Mouse (Mus musculus): ENCODE data around the gene Dcp1a. TPM values are rescaled to one million over a fixed set of nuclear protein-coding genes. Genes with fewer than 3 reads are reported as not detected.

The Dcp1a gene
- polyA plus RNA-seq, 1 experiment, result 7.7 TPM

GRCm38 (mm10) chr14:30548965-30549776 lies 69.8 kb downstream of the Dcp1a start:
- TF ChIP-seq MYOG (IDR thresholded peaks at IDR 0.05; ENCODE audit: control insufficient read depth, extremely low read depth, insufficient read length), result no peak
- peak; percentile 68 for TF ChIP-seq MAX (IDR thresholded peaks at IDR 0.05)
- Histone ChIP-seq H3K4me3 (ENCODE audit: insufficient read depth, poor library complexity, severe bottlenecking) (peak overlapping the region; percentile 69), H3K79me2 (ENCODE audit: control insufficient read depth, insufficient read depth) (peaks cover 52% of the 10 kb centered on the region), H3ac (ENCODE audit: control insufficient read depth, insufficient read length, low read depth) (peak overlapping the region; percentile 96), H3K79me3 (ENCODE audit: low read depth) (peaks cover 47% of the 10 kb centered on the region), H3K36me3 (ENCODE audit: control insufficient read depth, insufficient read depth) (peaks cover 22% of the 10 kb centered on the region), H3K27me3 (ENCODE audit: control insufficient read depth, insufficient read depth, insufficient read length) (no peaks in the 10 kb centered on the region)

- Histone ChIP-seq H3K36me3 (ENCODE audit: control insufficient read depth, insufficient read depth) (peaks cover 28% of the 10 kb centered on the region), H3K27me3 (ENCODE audit: control insufficient read depth, insufficient read depth, insufficient read length) (no peaks in the 10 kb centered on the region), H3K79me3 (ENCODE audit: low read depth) (peaks cover 53% of the 10 kb centered on the region), H3ac (ENCODE audit: control insufficient read depth, insufficient read length, low read depth) (peak overlapping the region; percentile 96), H3K4me3 (ENCODE audit: insufficient read depth, poor library complexity, severe bottlenecking) (peak overlapping the region; percentile 69), H3K79me2 (ENCODE audit: control insufficient read depth, insufficient read depth) (peaks cover 58% of the 10 kb centered on the region)
- TF ChIP-seq MYOG (IDR thresholded peaks at IDR 0.05; ENCODE audit: control insufficient read depth, extremely low read depth, insufficient read length) (no peak), CTCF (IDR thresholded peaks at IDR 0.05; ENCODE audit: control insufficient read depth, insufficient read depth, insufficient read length) (no peak), MAX (IDR thresholded peaks at IDR 0.05) (no peak), MYOD1 (IDR thresholded peaks at IDR 0.05; ENCODE audit: control insufficient read depth, insufficient read length, low read depth) (no peak), USF1 (IDR thresholded peaks at IDR 0.05; ENCODE audit: low read depth) (no peak), CEBPB (IDR thresholded peaks at IDR 0.05; ENCODE audit: low read depth) (no peak), FOSL1 (IDR thresholded peaks at IDR 0.05; ENCODE audit: insufficient read depth, low read length, poor library complexity, severe bottlenecking) (no peak)
These were observed 70.4 kb downstream of the Dcp1a start for GRCm38 (mm10) chr14:30549777-30550149.

GRCm38 (mm10) chr14:30550232-30551070 lies 71.1 kb downstream of the Dcp1a start:
- H3K36me3 ChIP-seq (ENCODE audit: control insufficient read depth, insufficient read depth), result peaks cover 33% of the 10 kb centered on the region
- H3K4me3 ChIP-seq (ENCODE audit: insufficient read depth, poor library complexity, severe bottlenecking), result peak overlapping the region; percentile 69
- peak overlapping the region; percentile 10 for H3ac ChIP-seq (ENCODE audit: control insufficient read depth, insufficient read length, low read depth)
- peaks cover 59% of the 10 kb centered on the region for H3K79me3 ChIP-seq (ENCODE audit: low read depth)
- peaks cover 65% of the 10 kb centered on the region for H3K79me2 ChIP-seq (ENCODE audit: control insufficient read depth, insufficient read depth)
- H3K27me3 ChIP-seq (ENCODE audit: control insufficient read depth, insufficient read depth, insufficient read length), result no peaks in the 10 kb centered on the region
- TF ChIP-seq CTCF (IDR thresholded peaks at IDR 0.05; ENCODE audit: control insufficient read depth, insufficient read depth, insufficient read length), result no peak
- TF ChIP-seq USF1 (IDR thresholded peaks at IDR 0.05; ENCODE audit: low read depth), result no peak
- no peak for TF ChIP-seq MYOG (IDR thresholded peaks at IDR 0.05; ENCODE audit: control insufficient read depth, extremely low read depth, insufficient read length)
- no peak for TF ChIP-seq MYOD1 (IDR thresholded peaks at IDR 0.05; ENCODE audit: control insufficient read depth, insufficient read length, low read depth)

- peaks cover 75% of the 10 kb centered on the region for H3K79me2 ChIP-seq (ENCODE audit: control insufficient read depth, insufficient read depth)
- H3K36me3 ChIP-seq (ENCODE audit: control insufficient read depth, insufficient read depth), result peaks cover 43% of the 10 kb centered on the region
- TF ChIP-seq MAX (IDR thresholded peaks at IDR 0.05) (no peak), FOSL1 (IDR thresholded peaks at IDR 0.05; ENCODE audit: insufficient read depth, low read length, poor library complexity, severe bottlenecking) (no peak), CEBPB (IDR thresholded peaks at IDR 0.05; ENCODE audit: low read depth) (no peak), USF1 (IDR thresholded peaks at IDR 0.05; ENCODE audit: low read depth) (no peak), MYOD1 (IDR thresholded peaks at IDR 0.05; ENCODE audit: control insufficient read depth, insufficient read length, low read depth) (no peak), MYOG (IDR thresholded peaks at IDR 0.05; ENCODE audit: control insufficient read depth, extremely low read depth, insufficient read length) (no peak), CTCF (IDR thresholded peaks at IDR 0.05; ENCODE audit: control insufficient read depth, insufficient read depth, insufficient read length) (no peak)
- H3K27me3 ChIP-seq (ENCODE audit: control insufficient read depth, insufficient read depth, insufficient read length), result no peaks in the 10 kb centered on the region
- H3K4me3 ChIP-seq (ENCODE audit: insufficient read depth, poor library complexity, severe bottlenecking), result no peak overlapping the region
- peaks cover 69% of the 10 kb centered on the region for H3K79me3 ChIP-seq (ENCODE audit: low read depth)
- no peak overlapping the region for H3ac ChIP-seq (ENCODE audit: control insufficient read depth, insufficient read length, low read depth)
These were observed 72.2 kb downstream of the Dcp1a start for GRCm38 (mm10) chr14:30551509-30551908.

GRCm38 (mm10) chr14:30551981-30552380 lies 72.6 kb downstream of the Dcp1a start:
- Histone ChIP-seq H3K27me3 (ENCODE audit: control insufficient read depth, insufficient read depth, insufficient read length) (no peaks in the 10 kb centered on the region), H3K36me3 (ENCODE audit: control insufficient read depth, insufficient read depth) (peaks cover 44% of the 10 kb centered on the region), H3K79me3 (ENCODE audit: low read depth) (peaks cover 73% of the 10 kb centered on the region), H3ac (ENCODE audit: control insufficient read depth, insufficient read length, low read depth) (no peak overlapping the region), H3K4me3 (ENCODE audit: insufficient read depth, poor library complexity, severe bottlenecking) (no peak overlapping the region), H3K79me2 (ENCODE audit: control insufficient read depth, insufficient read depth) (peaks cover 80% of the 10 kb centered on the region)
- TF ChIP-seq MYOD1 (IDR thresholded peaks at IDR 0.05; ENCODE audit: control insufficient read depth, insufficient read length, low read depth) (no peak), MAX (IDR thresholded peaks at IDR 0.05) (no peak), CTCF (IDR thresholded peaks at IDR 0.05; ENCODE audit: control insufficient read depth, insufficient read depth, insufficient read length) (no peak), MYOG (IDR thresholded peaks at IDR 0.05; ENCODE audit: control insufficient read depth, extremely low read depth, insufficient read length) (no peak), CEBPB (IDR thresholded peaks at IDR 0.05; ENCODE audit: low read depth) (no peak), USF1 (IDR thresholded peaks at IDR 0.05; ENCODE audit: low read depth) (no peak), FOSL1 (IDR thresholded peaks at IDR 0.05; ENCODE audit: insufficient read depth, low read length, poor library complexity, severe bottlenecking) (no peak)
